Mouse (Mus musculus) spleen, adult 2 months (tissue): ENCODE results near the gene Prph.

Experiments
- CTCF ChIP-seq: fragments of 200-500 bp; IDR thresholded peaks from 2 replicates; pipeline ENCODE4 v1.5.1; 2011; ENCODE audit warnings: mild to moderate bottlenecking, inconsistent platforms; ENCODE audit not compliant: insufficient read depth, insufficient read length, insufficient replicate concordance; ENCODE audit errors: extremely low read depth
- POLR2A ChIP-seq: fragments of 200-500 bp; IDR thresholded peaks from 2 replicates; pipeline ENCODE4 v1.6.1; 2011; ENCODE audit warnings: low read depth, low read length, inconsistent platforms

DNA sequence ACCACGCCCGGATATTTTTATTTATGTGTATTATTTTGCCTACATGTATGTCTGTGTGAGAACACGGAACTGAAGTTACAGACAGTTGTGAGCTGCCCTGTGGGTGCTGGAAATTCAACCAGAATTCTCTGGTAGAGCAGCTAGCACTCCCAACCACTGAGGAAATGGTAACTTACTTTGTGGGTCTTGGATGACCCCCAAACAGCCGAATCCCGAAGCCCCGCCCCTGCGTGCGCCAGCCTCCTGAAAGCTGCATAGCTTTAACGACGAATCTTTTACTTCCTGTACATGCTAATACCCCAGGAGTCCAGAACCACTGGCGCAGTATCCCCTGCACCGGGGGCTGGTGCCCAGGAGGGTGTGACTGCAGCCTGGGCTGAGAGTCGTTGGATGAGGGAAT lies 29.6 kb upstream of the Prph start:
- no peak for TF ChIP-seq POLR2A
- TF ChIP-seq CTCF, result no peak
